ENCODE assay signal across 24 mouse cellular contexts in the genomic region with DNA sequence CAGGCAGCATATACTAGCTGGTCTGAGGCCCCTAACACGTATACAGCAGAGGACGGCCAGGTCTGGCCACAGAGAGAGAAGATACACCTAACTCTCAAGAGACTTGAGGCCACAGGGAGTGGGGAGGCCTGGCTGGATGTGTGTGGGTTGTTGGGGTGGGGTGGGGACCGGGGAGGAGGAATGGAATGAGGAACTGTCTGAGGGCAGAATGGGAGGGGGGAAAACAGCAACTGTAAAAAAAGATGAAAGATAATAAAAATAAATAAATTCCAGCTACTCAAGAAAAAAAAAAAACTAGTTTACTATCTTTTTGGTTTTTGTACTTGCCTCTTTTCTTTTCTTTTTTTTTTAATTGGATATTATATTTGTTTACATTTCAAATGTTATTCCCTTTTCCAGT.
DNase-seq lines count a peak whose midpoint lies in the region; ATAC-seq and TF ChIP-seq lines count a peak whose summit lies in the region.
"Had no signal": no experiment of that assay in that cellular context is flagged by ENCODE, and none has a peak within 500 bp of the region (broad histone marks: within the 10 kb centered on the region; RNA-seq: fewer than 3 reads in every experiment).

No protein-coding gene starts in this region.

- H3K4me2 ChIP-seq in CH12.LX (ENCODE audit: insufficient read depth, low read depth, poor library complexity, severe bottlenecking) = no peak overlapping the region
- H3K4me2 ChIP-seq: embryonic facial prominence, embryonic 12.5 days; forebrain, embryonic 13.5 days; forebrain, embryonic 15.5 days had no signal

- ATAC-seq in common myeloid progenitor, adult 5-6 weeks (replicated peaks; ENCODE audit: low read depth, poor library complexity, severe bottlenecking) = peak; percentile 62
- ATAC-seq: activated CD4-positive, CD25-positive, alpha-beta regulatory T cell, adult 4 months; CD4-positive, CD25-positive, alpha-beta regulatory T cell, adult 4 months; forebrain, embryonic 13.5 days; forebrain, embryonic 15.5 days; forebrain, postnatal 0 days; Patski had no signal

- no peak overlapping the region for H3K9ac ChIP-seq in CH12.LX (ENCODE audit: insufficient read depth, low read depth)
- H3K9ac ChIP-seq in MEL (ENCODE audit: control insufficient read depth, low read depth, low read length, poor library complexity, severe bottlenecking) = peak overlapping the region; percentile 28; the same call in 1 of the 2 replicates
- H3K9ac ChIP-seq: embryonic facial prominence, embryonic 12.5 days; forebrain, embryonic 13.5 days; forebrain, embryonic 15.5 days; forebrain, postnatal 0 days had no signal

- TF ChIP-seq RAD21 in CH12.LX (IDR thresholded peaks at IDR 0.05; ENCODE audit: low read depth, low read length) (no peak), MEL (IDR thresholded peaks at IDR 0.05; ENCODE audit: low read depth, low read length) (no peak)

- DNase-seq in CH12.LX (ENCODE audit: extremely low read depth) = peak; percentile 6
- DNase-seq in MEL (ENCODE audit: low read depth, low spot score) = peak; percentile 87
- DNase-seq in splenic B cell, adult 2 months (ENCODE audit: low read depth, low spot score) = peak; percentile 3
- DNase-seq in right cerebral cortex, postnatal 10 days (ENCODE audit: low spot score in 2 of 2) = no peak
- DNase-seq in lung, postnatal 4 days = no peak
- no peak for DNase-seq in cerebellum, adult 9-11 months
- DNase-seq: adrenal gland, adult 8-10 months; adrenal gland, postnatal 14 days; adrenal gland, postnatal 36 days; B cell, adult 2 months; cerebellum, adult 11-12 months; cerebellum, adult 2 months; cerebellum, adult 9-10 months; cerebellum, postnatal 14 days; cerebellum, postnatal 36 days; forebrain, postnatal 0 days had no signal

- TF ChIP-seq CTCF in CH12.LX (conservative IDR thresholded peaks at IDR 0.05 in 1 of 2, IDR thresholded peaks at IDR 0.05 in 1 of 2; ENCODE audit: low read depth in 2 of 2, low read length in 2 of 2) (no peak), MEL (IDR thresholded peaks at IDR 0.05 in 2 of 3, conservative IDR thresholded peaks at IDR 0.05 in 1 of 3; ENCODE audit: control insufficient read depth in 1 of 3, insufficient read depth in 1 of 3, low read depth in 2 of 3, low read length in 3 of 3, poor library complexity in 1 of 3, severe bottlenecking in 1 of 3) (no peak)

- in situ Hi-C loops in CH12.LX (cut with MboI; ENCODE audit: low pct_ligation_motif_present, low pct_unique_long_range_greater_than_20kb, low sequenced_read_pairs) = no loop called here

- H3K9me3 ChIP-seq in CH12.LX (replicated peaks; ENCODE audit: low read length) (no peaks in the 10 kb centered on the region), MEL (replicated peaks; ENCODE audit: insufficient read depth, low read length) (no peaks in the 10 kb centered on the region)
- H3K9me3 ChIP-seq: embryonic facial prominence, embryonic 10.5 days; embryonic facial prominence, embryonic 12.5 days; forebrain, embryonic 13.5 days; forebrain, embryonic 15.5 days had no signal

- H3K4me1 ChIP-seq in CH12.LX (ENCODE audit: control insufficient read depth in 1 of 2, insufficient read depth in 2 of 2) (peaks cover 0 to 2% of the 10 kb centered on the region in 2 experiments; a peak in 2 of 4 replicates), MEL (ENCODE audit: control insufficient read depth in 1 of 2, insufficient read depth in 2 of 2, low read length in 2 of 2) (peaks cover 0 to 7% of the 10 kb centered on the region in 2 experiments; a peak in 2 of 4 replicates)
- H3K4me1 ChIP-seq: embryonic facial prominence, embryonic 10.5 days; embryonic facial prominence, embryonic 12.5 days; forebrain, embryonic 13.5 days; forebrain, embryonic 15.5 days had no signal

- TF ChIP-seq EP300 in CH12.LX (IDR thresholded peaks at IDR 0.05; ENCODE audit: low read length) (no peak), MEL (IDR thresholded peaks at IDR 0.05; ENCODE audit: low read depth in 1 of 2, low read length in 2 of 2) (peak; percentile 30 to 76; a peak in 3 of 4 replicates)

- dilution Hi-C loops in CH12.LX (cut with MboI; ENCODE audit: extremely low pct_ligation_motif_present, extremely low pct_unique_long_range_greater_than_20kb, low sequenced_read_pairs) = no loop called here

- H3K36me3 ChIP-seq in CH12.LX (replicated peaks in 1 of 2; ENCODE audit: control insufficient read depth in 1 of 2, insufficient read depth in 1 of 2, low read length in 1 of 2) = peaks cover 0 to 2% of the 10 kb centered on the region in 2 experiments
- H3K36me3 ChIP-seq in MEL (ENCODE audit: control insufficient read depth in 1 of 2, insufficient read depth in 2 of 2, low read length in 2 of 2) = peaks cover 0 to 2% of the 10 kb centered on the region in 2 experiments; a peak in 1 of 4 replicates
- no peaks in the 10 kb centered on the region for H3K36me3 ChIP-seq in splenic B cell, adult 2 months (ENCODE audit: control insufficient read depth, insufficient read depth, low read length, poor library complexity, severe bottlenecking)

- TF ChIP-seq POLR2A in CH12.LX (IDR thresholded peaks at IDR 0.05; ENCODE audit: low read depth, low read length) = no peak
- TF ChIP-seq POLR2A in MEL (IDR thresholded peaks at IDR 0.05; ENCODE audit: control insufficient read depth in 1 of 2, insufficient read depth in 1 of 2, low read depth in 1 of 2, low read length in 2 of 2, poor library complexity in 1 of 2) = no peak

- H3K4me3 ChIP-seq in CH12.LX (replicated peaks in 1 of 3; ENCODE audit: low read depth in 2 of 3, low read length in 2 of 3, poor library complexity in 1 of 3) (no peak overlapping the region), MEL (ENCODE audit: control insufficient read depth in 1 of 2, insufficient read depth in 1 of 2, low read depth in 2 of 2, low read length in 2 of 2) (peak overlapping the region in 1 of 2 experiments; percentile 13; a peak in 1 of 4 replicates)
- H3K4me3 ChIP-seq: embryonic facial prominence, embryonic 10.5 days; embryonic facial prominence, embryonic 12.5 days; forebrain, embryonic 13.5 days; forebrain, embryonic 15.5 days had no signal

- H3K27me3 ChIP-seq in CH12.LX (replicated peaks) = no peaks in the 10 kb centered on the region
- no peaks in the 10 kb centered on the region for H3K27me3 ChIP-seq in MEL (ENCODE audit: control insufficient read depth in 1 of 2, insufficient read depth in 2 of 2, low read length in 2 of 2)
- H3K27me3 ChIP-seq in splenic B cell, adult 2 months (ENCODE audit: control insufficient read depth, insufficient read depth, low read length, poor library complexity, severe bottlenecking) = no peaks in the 10 kb centered on the region
- H3K27me3 ChIP-seq: embryonic facial prominence, embryonic 12.5 days; forebrain, embryonic 13.5 days; forebrain, embryonic 15.5 days; Patski had no signal

- H3K79me2 ChIP-seq in CH12.LX (replicated peaks; ENCODE audit: control insufficient read depth, extremely low read depth, insufficient read depth, poor library complexity, severe bottlenecking) = no peaks in the 10 kb centered on the region
- no peaks in the 10 kb centered on the region for H3K79me2 ChIP-seq in MEL (ENCODE audit: control insufficient read depth, insufficient read depth, low read length, poor library complexity)

- H3K27ac ChIP-seq in CH12.LX (ENCODE audit: insufficient read depth, low read depth) (no peak overlapping the region), MEL (ENCODE audit: control insufficient read depth, low read depth, low read length) (no peak overlapping the region)
- H3K27ac ChIP-seq: embryonic facial prominence, embryonic 10.5 days; embryonic facial prominence, embryonic 12.5 days; forebrain, embryonic 13.5 days; forebrain, embryonic 15.5 days had no signal

TF ChIP-seq in CH12.LX, 34 proteins besides CTCF, POLR2A, EP300 and RAD21:
- TF ChIP-seq IRF4 (IDR thresholded peaks at IDR 0.05; ENCODE audit: low read depth, low read length) (no peak), HCFC1 (IDR thresholded peaks at IDR 0.05; ENCODE audit: low read depth, low read length) (no peak), CHD1 (IDR thresholded peaks at IDR 0.05; ENCODE audit: low read depth, low read length) (no peak), SIN3A (IDR thresholded peaks at IDR 0.05; ENCODE audit: low read length) (no peak), MAX (IDR thresholded peaks at IDR 0.05; ENCODE audit: low read length) (no peak), RCOR1 (conservative IDR thresholded peaks at IDR 0.05; ENCODE audit: low read depth, low read length) (no peak), NRF1 (IDR thresholded peaks at IDR 0.05; ENCODE audit: low read depth, low read length) (no peak), MAFK (IDR thresholded peaks at IDR 0.05; ENCODE audit: insufficient replicate concordance, low read length) (no peak)
TF ChIP-seq in CH12.LX: peak in this region for 0.

TF ChIP-seq in MEL, 35 proteins besides CTCF, POLR2A, EP300 and RAD21:
- TF ChIP-seq MAZ (IDR thresholded peaks at IDR 0.05; ENCODE audit: low read depth, low read length) (peak; percentile 73), ZNF384 (IDR thresholded peaks at IDR 0.05; ENCODE audit: low read depth, low read length) (peak; percentile 91), TAL1 (IDR thresholded peaks at IDR 0.05; ENCODE audit: low read length) (no peak), TCF12 (IDR thresholded peaks at IDR 0.05; ENCODE audit: low read depth, low read length) (peak; percentile 30; the same call in 1 of the 2 replicates), POLR2AphosphoS2 (IDR thresholded peaks at IDR 0.05; ENCODE audit: low read length) (no peak), MAFK (IDR thresholded peaks at IDR 0.05; ENCODE audit: borderline replicate concordance, low read depth, low read length) (no peak), BHLHE40 (IDR thresholded peaks at IDR 0.05; ENCODE audit: borderline replicate concordance, low read depth, low read length) (no peak), ETS1 (IDR thresholded peaks at IDR 0.05; ENCODE audit: low read depth, low read length) (peak; percentile 28; the same call in 1 of the 2 replicates), GATA1 (IDR thresholded peaks at IDR 0.05; ENCODE audit: low read depth, low read length) (peak; percentile 57), USF1 (IDR thresholded peaks at IDR 0.05; ENCODE audit: low read depth, low read length) (no peak), RCOR1 (IDR thresholded peaks at IDR 0.05; ENCODE audit: low read depth, low read length) (no peak), SIN3A (IDR thresholded peaks at IDR 0.05; ENCODE audit: low read length) (0 out of 2 replicates have a peak, but pooled peaks have one; percentile 25)

Comparison
In these comparisons a context has a peak if more than half of its experiments do, and no peak if none do; other contexts are left out.
1. DNase-seq: peak in CH12.LX (single experiment), MEL (single experiment) and splenic B cell, adult 2 months (single experiment); none in right cerebral cortex, postnatal 10 days (0 of 2), lung, postnatal 4 days (0 of 2) and cerebellum, adult 9-11 months (single experiment).